Mouse (Mus musculus) heart, adult 2 months (tissue): ENCODE data around the gene Brat1.

Experiments
- CTCF ChIP-seq: fragments of 200-600 bp; IDR thresholded peaks from 2 replicates; pipeline ENCODE4 v1.8.1; 2022; ENCODE audit warnings: antibody characterized with exemption, mild to moderate bottlenecking, moderate library complexity
- POLR2A ChIP-seq: fragments of 200-500 bp; IDR thresholded peaks from 2 replicates; pipeline ENCODE4 v1.6.1; 2011; ENCODE audit warnings: mild to moderate bottlenecking, low read depth, low read length, control low read depth; ENCODE audit not compliant: insufficient read depth

DNA sequence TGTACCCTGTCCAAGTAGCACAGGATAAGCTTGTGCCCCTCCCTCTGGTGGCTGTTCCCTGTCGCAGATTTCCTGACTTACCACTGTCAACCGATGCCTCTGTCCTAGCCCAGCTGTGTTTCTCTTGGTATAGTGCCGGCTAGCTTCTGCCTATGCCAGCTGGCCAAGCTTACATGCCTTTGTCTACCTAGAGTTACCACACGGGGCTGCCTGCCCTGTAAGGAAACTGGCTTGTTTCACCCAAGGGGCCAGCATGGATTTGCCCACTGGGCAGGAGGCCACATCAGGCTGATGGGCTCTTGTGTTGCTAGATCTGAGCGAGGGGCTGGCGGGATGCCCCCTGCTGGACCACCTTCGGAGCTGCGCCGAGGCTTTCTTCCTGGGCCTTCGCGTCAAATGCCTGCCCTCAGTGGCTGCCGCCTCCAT lies 38.9 kb downstream of the Brat1 start:
- TF ChIP-seq CTCF (peak; percentile 46), POLR2A (no peak)
